Mouse (Mus musculus) forebrain, embryonic 16.5 days (tissue): ENCODE data around the gene Cgn. TPM values are rescaled to one million over a fixed set of nuclear protein-coding genes. Genes with fewer than 3 reads are reported as not detected.
"Not testable (repeated sequence)": the region's sequence is repeated elsewhere in the genome, so short reads cannot be mapped to it uniquely, and the experiment has no call there.

Experiments
- ATAC-seq: fragments of 200-750 bp; cut with Nextera tagmentation; 2 replicates; pipeline ENCODE4 v1.8.0; 2017; ENCODE audit warnings: mild to moderate bottlenecking, moderate library complexity
- H3K27ac ChIP-seq: fragments of 300-500 bp; sonication (generic); 2 replicates; pipeline ENCODE4 v1.5.1; 2014; ENCODE audit warnings: low read length, control low read depth
- H3K27me3 ChIP-seq: fragments of 300-500 bp; sonication (generic); replicated peaks from 2 replicates; pipeline ENCODE4 v1.6.1; 2014; ENCODE audit warnings: low read length; ENCODE audit not compliant: control insufficient read depth, insufficient read depth
- H3K36me3 ChIP-seq: fragments of 300-500 bp; sonication (generic); 2 replicates; pipeline ENCODE4 v1.6.1; 2014; ENCODE audit not compliant: control insufficient read depth, insufficient read depth
- H3K4me1 ChIP-seq: fragments of 300-500 bp; sonication (generic); replicated peaks from 2 replicates; pipeline ENCODE4 v1.6.1; 2014; ENCODE audit warnings: low read length; ENCODE audit not compliant: control insufficient read depth, insufficient read depth
- H3K4me2 ChIP-seq: fragments of 300-500 bp; sonication (generic); 2 replicates; pipeline ENCODE4 v1.6.1; 2014; ENCODE audit warnings: mild to moderate bottlenecking, low read length, control low read depth
- H3K4me3 ChIP-seq: fragments of 300-500 bp; sonication (generic); replicated peaks from 2 replicates; pipeline ENCODE4 v1.5.1; 2014; ENCODE audit warnings: mild to moderate bottlenecking, low read length, control low read depth
- H3K9ac ChIP-seq: fragments of 300-500 bp; sonication (generic); replicated peaks from 2 replicates; pipeline ENCODE4 v1.6.1; 2014; ENCODE audit warnings: low read depth, low read length, control low read depth
- H3K9me3 ChIP-seq: fragments of 300-500 bp; sonication (generic); 2 replicates; pipeline ENCODE4 v1.6.1; 2016; ENCODE audit warnings: low read length; ENCODE audit not compliant: control insufficient read depth
- WGBS: fragments of 180-500 bp; shearing (Covaris S2); extraction: QIAGEN DNeasy Blood & Tissue Kit; methylation state at CpG from one replicate; pipeline ENCODE4 v1.1.7; 2014; 5-methylcytosine and 5-hydroxymethylcytosine counted together
- polyA plus RNA-seq: library from polyadenylated mRNA; unstranded; fragments of >200 nt; fragmentation: Nextera tagmentation; extraction: Ambion mirVana; gene quantifications from 2 replicates; pipeline ENCODE4 v1.2.1, GENCODE M21; 2015

Cgn gene
- polyA plus RNA-seq, 1 experiment from 2014 or later: 9.0 TPM

DNA sequence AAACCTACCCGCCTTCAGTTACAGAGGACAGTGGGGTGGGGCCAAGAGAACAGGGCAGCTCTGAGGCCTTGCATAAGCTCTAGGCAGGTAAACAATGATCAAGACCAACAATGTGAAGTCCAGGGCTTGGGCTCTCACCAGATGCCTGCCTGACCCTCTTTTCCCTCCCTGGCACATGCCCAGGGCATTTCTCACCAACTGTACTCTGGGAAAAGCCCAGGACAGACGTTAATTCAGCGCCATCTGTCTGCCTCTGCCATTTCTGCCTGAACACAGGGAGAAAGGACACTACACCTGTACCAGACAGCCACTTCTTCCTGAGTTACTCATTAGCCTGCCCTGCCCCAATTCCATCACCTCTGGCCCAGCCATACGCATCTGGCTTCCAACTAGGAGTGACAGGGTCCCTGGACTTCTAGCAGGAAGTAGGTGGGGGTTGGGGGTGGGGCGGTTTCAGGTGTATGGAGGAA is 2.8 kb downstream of the Cgn start:
- no peaks in the 10 kb centered on the region for H3K9me3 ChIP-seq
- ATAC-seq: no peak
- no peaks in the 10 kb centered on the region for H3K36me3 ChIP-seq
- no peak overlapping the region for H3K27ac ChIP-seq
- H3K27me3 ChIP-seq: no peaks in the 10 kb centered on the region
- no peak overlapping the region for H3K4me3 ChIP-seq
- H3K4me1 ChIP-seq: peaks cover 12% of the 10 kb centered on the region
- 56% methylated on average over 5 of the region's 5 CpGs for WGBS
- H3K9ac ChIP-seq: no peak overlapping the region
- H3K4me2 ChIP-seq: no peak overlapping the region

DNA sequence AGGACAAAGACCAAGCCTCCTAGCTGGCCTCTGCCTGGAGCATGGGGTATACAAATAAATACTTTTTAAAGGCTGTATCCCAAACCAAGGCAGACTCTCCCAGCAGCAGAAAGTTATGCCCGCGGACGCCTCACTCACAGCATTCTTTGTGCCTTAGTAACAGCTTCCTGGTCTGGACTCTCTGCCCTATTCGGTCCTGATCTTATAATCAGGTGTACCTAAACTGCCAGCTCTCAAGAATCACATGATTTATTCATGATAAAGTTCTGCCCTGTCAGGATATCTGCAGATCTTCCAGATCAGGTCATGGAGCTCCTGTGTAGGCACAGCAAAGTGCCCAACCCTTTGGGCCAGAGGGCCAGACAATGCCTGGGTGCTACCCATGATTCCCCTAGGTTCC is 3.4 kb downstream of the Cgn start:
- 74% methylated on average over 4 of the region's 4 CpGs for WGBS
- Histone ChIP-seq H3K36me3 (no peaks in the 10 kb centered on the region), H3K9me3 (no peaks in the 10 kb centered on the region)

DNA sequence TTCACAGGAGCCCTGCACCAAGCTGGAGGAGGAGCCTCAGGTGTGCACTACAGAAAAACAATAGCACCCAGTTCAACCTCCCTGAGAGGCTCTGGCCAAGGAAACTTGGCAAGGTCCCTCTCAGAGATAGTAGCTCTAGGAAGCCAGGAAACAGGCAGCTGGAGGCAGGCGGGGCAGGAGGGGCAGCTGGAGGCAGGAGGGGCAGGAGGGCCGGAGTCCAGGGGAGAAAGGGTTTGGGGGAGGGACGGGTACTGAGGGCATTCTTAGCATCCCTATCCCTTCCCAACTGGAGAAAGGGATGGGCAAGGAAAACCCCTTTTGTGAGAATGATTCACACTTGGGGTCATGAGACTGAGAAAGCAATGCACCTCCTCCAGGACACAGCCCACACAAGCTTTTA is 4.9 kb downstream of the Cgn start:
- Histone ChIP-seq H3K27me3 (no peaks in the 10 kb centered on the region), H3K9ac (no peak overlapping the region), H3K36me3 (no peaks in the 10 kb centered on the region), H3K27ac (no peak overlapping the region), H3K4me1 (peaks cover 8% of the 10 kb centered on the region), H3K9me3 (no peaks in the 10 kb centered on the region), H3K4me2 (no peak overlapping the region), H3K4me3 (no peak overlapping the region)
- WGBS: 28% methylated on average over 3 of the region's 3 CpGs
- no peak for ATAC-seq

More for the DNA sequence above, 3.4 kb downstream of the Cgn start:
- H3K4me3 ChIP-seq: no peak overlapping the region
- no peak overlapping the region for H3K27ac ChIP-seq
- H3K4me2 ChIP-seq: no peak overlapping the region
- no peaks in the 10 kb centered on the region for H3K27me3 ChIP-seq
- H3K4me1 ChIP-seq: peaks cover 12% of the 10 kb centered on the region
- no peak overlapping the region for H3K9ac ChIP-seq
- no peak for ATAC-seq

DNA sequence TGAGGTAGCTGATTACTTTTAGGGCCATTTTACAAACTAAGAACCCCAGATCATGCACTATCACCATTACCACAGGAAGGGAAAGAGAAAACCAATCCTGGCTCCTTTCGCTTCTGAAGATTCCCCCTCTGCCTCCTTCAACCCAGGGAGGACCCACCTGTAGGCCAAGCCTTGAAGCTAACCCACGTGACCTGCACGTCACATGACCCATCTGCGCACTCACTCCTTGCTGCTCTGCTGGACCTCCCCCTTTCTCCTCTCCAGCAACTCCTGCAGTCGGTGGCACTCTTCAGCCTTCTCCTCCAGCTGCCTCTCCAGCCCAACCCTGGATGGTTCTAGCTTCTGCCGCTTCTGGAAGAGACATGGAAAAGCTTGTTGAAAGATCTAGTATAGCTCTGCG is 10.4 kb downstream of the Cgn start:
- Histone ChIP-seq H3K9ac (no peak overlapping the region), H3K4me1 (no peaks in the 10 kb centered on the region), H3K4me3 (no peak overlapping the region), H3K27ac (no peak overlapping the region), H3K36me3 (peaks cover 3% of the 10 kb centered on the region; the same call in 1 of the 2 replicates), H3K9me3 (no peaks in the 10 kb centered on the region), H3K4me2 (no peak overlapping the region), H3K27me3 (no peaks in the 10 kb centered on the region)
- WGBS: 86% methylated on average over 7 of the region's 7 CpGs
- no peak for ATAC-seq

DNA sequence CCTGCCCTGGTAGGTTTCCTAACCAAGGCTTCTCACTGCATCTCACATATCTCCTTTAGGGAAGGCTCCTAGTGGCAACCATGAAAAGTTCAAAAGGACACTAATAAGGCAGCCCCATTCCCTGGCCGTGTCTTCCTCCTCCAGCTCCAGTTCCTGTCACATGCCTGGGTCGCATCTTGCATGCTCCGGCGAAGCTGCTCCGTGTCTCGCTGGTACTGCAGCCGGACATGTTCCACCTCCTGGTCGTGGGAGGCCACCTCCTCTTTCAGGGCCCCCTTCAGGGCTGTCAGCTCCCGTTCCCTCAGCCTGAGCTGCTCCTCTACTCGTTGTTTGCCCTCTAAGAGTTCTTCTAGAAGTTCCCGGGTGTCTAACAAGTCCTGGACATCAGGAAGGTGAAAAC is 12.3 kb downstream of the Cgn start:
- Histone ChIP-seq H3K36me3 (peaks cover 3% of the 10 kb centered on the region; the same call in 1 of the 2 replicates), H3K9me3 (no peaks in the 10 kb centered on the region), H3K9ac (no peak overlapping the region), H3K27ac (no peak overlapping the region), H3K4me2 (no peak overlapping the region), H3K4me1 (no peaks in the 10 kb centered on the region), H3K27me3 (no peaks in the 10 kb centered on the region), H3K4me3 (no peak overlapping the region)
- 86% methylated on average over 11 of the region's 11 CpGs for WGBS
- no peak for ATAC-seq

DNA sequence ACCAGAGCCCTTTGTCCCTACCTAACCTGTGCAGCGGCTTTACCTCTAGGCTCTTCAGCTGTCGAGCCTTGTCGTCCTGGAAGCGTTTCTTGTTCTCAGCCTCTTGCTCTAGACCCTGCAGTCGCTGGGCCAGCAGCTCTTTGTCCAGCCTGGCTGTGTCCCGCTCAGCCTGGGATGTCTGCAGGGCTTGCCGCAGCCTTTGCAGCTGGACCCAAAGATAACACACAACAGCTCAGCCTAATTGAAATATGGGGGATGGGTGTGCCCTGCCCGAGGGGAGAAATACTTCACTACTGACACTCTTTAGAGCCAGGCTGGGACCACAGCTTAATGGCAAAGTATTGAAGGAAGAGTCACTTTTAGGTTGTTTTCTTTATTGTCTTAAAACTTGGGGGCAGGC is 20.8 kb downstream of the Cgn start:
- H3K4me3 ChIP-seq, H3K4me2 ChIP-seq, H3K9me3 ChIP-seq, H3K27ac ChIP-seq, H3K36me3 ChIP-seq, H3K9ac ChIP-seq, H3K4me1 ChIP-seq, H3K27me3 ChIP-seq, ATAC-seq: not testable (repeated sequence)
- 82% methylated on average over 8 of the region's 8 CpGs for WGBS

DNA sequence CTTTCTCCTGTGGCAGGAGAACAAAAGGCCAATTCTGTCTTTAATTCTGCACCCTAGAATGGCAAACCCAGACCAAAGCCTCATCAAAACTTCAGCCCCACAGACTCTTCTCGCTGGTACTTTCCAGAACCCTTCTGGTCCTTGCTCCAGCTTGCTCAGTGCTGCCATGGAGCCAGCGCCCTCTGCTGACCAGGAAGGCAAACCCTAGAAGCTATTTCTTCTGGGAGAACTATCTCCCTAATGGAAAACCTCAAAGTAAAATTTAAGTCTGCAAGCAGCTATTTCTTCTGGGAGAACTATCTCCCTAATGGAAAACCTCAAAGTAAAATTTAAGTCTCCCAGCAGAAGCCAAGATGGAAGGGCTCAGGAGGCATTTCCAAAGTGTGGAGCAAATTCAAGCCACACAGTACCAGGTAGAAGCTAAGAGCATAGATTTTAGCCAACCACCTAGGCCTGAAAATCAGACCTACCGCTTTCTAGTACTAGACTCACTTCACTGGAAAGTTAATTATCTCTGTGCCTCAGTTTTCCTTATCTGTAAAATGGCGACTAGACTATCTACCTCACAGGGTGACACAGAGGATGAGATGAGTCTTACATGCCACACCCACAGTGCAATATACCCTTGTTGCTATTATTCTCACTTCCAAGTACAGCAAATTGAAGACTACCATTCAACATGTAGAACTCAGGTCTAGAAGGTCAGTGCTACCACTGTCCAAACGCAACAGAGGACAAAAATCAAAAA is 21.6 kb downstream of the Cgn start:
- WGBS: 88% methylated on average over 3 of the region's 5 CpGs
- not testable (repeated sequence) for ATAC-seq, H3K9me3 ChIP-seq

DNA sequence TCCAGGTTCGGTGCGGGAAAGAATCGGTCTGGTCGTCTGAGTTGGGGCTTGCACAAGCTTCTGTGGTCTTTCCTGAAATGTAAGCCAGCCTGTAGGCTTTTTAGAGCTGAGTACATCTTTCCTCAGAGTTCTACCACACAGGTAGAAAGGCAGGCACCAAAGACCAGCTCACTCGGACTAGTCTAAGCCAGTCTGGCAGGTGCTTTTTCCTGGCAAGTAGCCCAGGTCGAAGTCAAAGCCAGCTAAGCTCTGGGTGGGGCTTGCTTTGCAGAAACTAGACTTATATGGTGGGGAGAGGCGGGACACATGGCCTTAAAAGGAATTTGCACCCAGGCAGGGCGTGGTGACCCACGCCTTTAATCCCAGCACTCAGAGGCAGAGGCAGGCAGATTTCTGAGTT is 27.9 kb downstream of the Cgn start:
- not testable (repeated sequence) for H3K4me3 ChIP-seq, H3K27me3 ChIP-seq, H3K27ac ChIP-seq, H3K4me2 ChIP-seq, H3K9me3 ChIP-seq, H3K9ac ChIP-seq, H3K4me1 ChIP-seq, H3K36me3 ChIP-seq
- WGBS: 51% methylated on average over 3 of the region's 9 CpGs
- ATAC-seq: peak; percentile 68

More for the DNA sequence above, 21.6 kb downstream of the Cgn start:
- H3K4me1 ChIP-seq, H3K4me2 ChIP-seq, H3K4me3 ChIP-seq, H3K9ac ChIP-seq, H3K27me3 ChIP-seq, H3K36me3 ChIP-seq, H3K27ac ChIP-seq: not testable (repeated sequence)

DNA sequence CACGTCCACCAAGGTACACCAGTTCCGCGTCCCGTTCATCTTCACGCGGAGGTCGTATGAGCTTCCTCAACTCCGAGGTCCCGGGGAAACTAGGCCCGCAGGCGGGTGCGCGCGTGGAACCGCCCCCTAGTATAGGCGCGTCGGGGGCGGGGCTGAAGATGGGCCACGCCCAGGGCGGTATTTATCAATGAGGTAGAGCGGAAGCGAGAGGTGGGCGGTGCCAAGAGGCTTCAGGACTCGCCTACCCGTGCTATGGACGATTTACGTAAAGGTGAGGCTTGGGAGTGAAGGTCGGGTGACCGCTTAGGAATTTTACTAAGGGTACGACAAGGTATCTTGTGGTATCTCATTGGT is 28.3 kb downstream of the Cgn start:
- not testable (repeated sequence) for H3K27me3 ChIP-seq, H3K36me3 ChIP-seq, H3K27ac ChIP-seq, H3K9ac ChIP-seq, H3K9me3 ChIP-seq, H3K4me1 ChIP-seq
- WGBS: under 1% methylated on average over 15 of the region's 31 CpGs
- H3K4me2 ChIP-seq: peak overlapping the region; percentile 37
- peak; percentile 95 for ATAC-seq
- H3K4me3 ChIP-seq: peak overlapping the region; percentile 36
